In genomic region chr11:46165866-46166585, GRCm38 (mm10) we compare ENCODE assay signal across 8 mouse cellular contexts. TPM values are rescaled to one million over a fixed set of nuclear protein-coding genes. Genes with fewer than 3 reads are reported as not detected.
DNase-seq lines count a peak whose midpoint lies in the region; ATAC-seq lines count a peak whose summit lies in the region.

Gene Nipal4 (minus strand): TSS chr11:46166508.

- DNase-seq in kidney, adult 18-20 months: no peak
- DNase-seq in R1 (ENCODE audit: low read depth, low spot score): peak; percentile 59
- peak; percentile 40 for DNase-seq in induced T-regulatory cell, adult 2 months (ENCODE audit: low read depth)
- peak; percentile 5 for DNase-seq in lung, postnatal 25 days (ENCODE audit: low spot score)
- DNase-seq in thymus, postnatal 36 days: peak; percentile 3 to 9
- no peak for DNase-seq in cerebellum, adult 9-10 months

- H3K4me1 ChIP-seq in kidney, embryonic 15.5 days: peaks cover 12% of the 10 kb centered on the region
- no peaks in the 10 kb centered on the region for H3K4me1 ChIP-seq in embryonic facial prominence, embryonic 12.5 days

- no peaks in the 10 kb centered on the region for H3K9me3 ChIP-seq in kidney, embryonic 15.5 days (replicated peaks)
- no peaks in the 10 kb centered on the region for H3K9me3 ChIP-seq in embryonic facial prominence, embryonic 12.5 days

- peak within 1 kb of the TSS; percentile 11 for H3K9ac ChIP-seq in kidney, embryonic 15.5 days
- H3K9ac ChIP-seq in embryonic facial prominence, embryonic 12.5 days: peak within 1 kb of the TSS; percentile 45

- H3K36me3 ChIP-seq in kidney, embryonic 15.5 days: no peaks in the 10 kb centered on the region
- no peaks in the 10 kb centered on the region for H3K36me3 ChIP-seq in embryonic facial prominence, embryonic 12.5 days

- peak; percentile 74 for ATAC-seq in kidney, embryonic 15.5 days (replicated peaks; ENCODE audit: low FRiP score)
- no peak for ATAC-seq in embryonic facial prominence, embryonic 12.5 days (ENCODE audit: insufficient number of reproducible peaks, insufficient read depth, low FRiP score, low TSS enrichment)

- peak within 1 kb of the TSS; percentile 95 for H3K4me2 ChIP-seq in kidney, embryonic 15.5 days
- H3K4me2 ChIP-seq in embryonic facial prominence, embryonic 12.5 days (replicated peaks): peak within 1 kb of the TSS; percentile 95

- H3K27ac ChIP-seq in kidney, embryonic 15.5 days: no peak within 1 kb of the TSS
- no peak within 1 kb of the TSS for H3K27ac ChIP-seq in embryonic facial prominence, embryonic 12.5 days

- 3% methylated on average over 40 of the region's 40 CpGs for WGBS in kidney, embryonic 15.5 days
- 2% methylated on average over 40 of the region's 40 CpGs for WGBS in embryonic facial prominence, embryonic 12.5 days

- H3K27me3 ChIP-seq in kidney, embryonic 15.5 days: peaks cover 25% of the 10 kb centered on the region
- H3K27me3 ChIP-seq in embryonic facial prominence, embryonic 12.5 days: peaks cover 27% of the 10 kb centered on the region

- peak within 1 kb of the TSS; percentile 57 for H3K4me3 ChIP-seq in kidney, embryonic 15.5 days (replicated peaks)
- peak within 1 kb of the TSS; percentile 51 for H3K4me3 ChIP-seq in embryonic facial prominence, embryonic 12.5 days

RNA-seq across cellular contexts. Expression of gene Nipal4, which starts in this region (rescaled TPM):
- polyA plus RNA-seq in kidney, embryonic 15.5 days (2015; fragmentation: Nextera tagmentation; extraction: Ambion mirVana): 0.48 and 1.2 TPM in 2 replicates
- 0.43 and 0.79 TPM in 2 replicates for polyA plus RNA-seq in embryonic facial prominence, embryonic 12.5 days (2016; fragmentation: Nextera tagmentation; extraction: Ambion mirVana)

Comparison
In these comparisons a context has a peak if more than half of its experiments do, and no peak if none do; other contexts are left out.
1. DNase-seq: peak in R1 (single experiment), induced T-regulatory cell, adult 2 months (single experiment), lung, postnatal 25 days (single experiment) and thymus, postnatal 36 days (2 of 2); none in kidney, adult 18-20 months (single experiment) and cerebellum, adult 9-10 months (single experiment).